Mouse (Mus musculus) gastrocnemius, postnatal 4 days (tissue): ENCODE results near the gene E130308A19Rik. TPM values are rescaled to one million over a fixed set of nuclear protein-coding genes. Genes with fewer than 3 reads are reported as not detected.

ENCODE experiments used
- DNase-seq, 2 experiments: peaks; one replicate each; pipeline ENCODE4 v3.0.0; 2021 to 2022; ENCODE audit warnings: low spot score in 2 of 2, mixed read lengths in 2 of 2
- total RNA-seq, 2 experiments: library from RNA; stranded (reverse); gene quantifications; 2 replicates each; pipeline ENCODE4 v1.2.3; 2021

E130308A19Rik gene
- total RNA-seq, 2 experiments from 2014 or later = 8.1 to 8.6 TPM

DNA sequence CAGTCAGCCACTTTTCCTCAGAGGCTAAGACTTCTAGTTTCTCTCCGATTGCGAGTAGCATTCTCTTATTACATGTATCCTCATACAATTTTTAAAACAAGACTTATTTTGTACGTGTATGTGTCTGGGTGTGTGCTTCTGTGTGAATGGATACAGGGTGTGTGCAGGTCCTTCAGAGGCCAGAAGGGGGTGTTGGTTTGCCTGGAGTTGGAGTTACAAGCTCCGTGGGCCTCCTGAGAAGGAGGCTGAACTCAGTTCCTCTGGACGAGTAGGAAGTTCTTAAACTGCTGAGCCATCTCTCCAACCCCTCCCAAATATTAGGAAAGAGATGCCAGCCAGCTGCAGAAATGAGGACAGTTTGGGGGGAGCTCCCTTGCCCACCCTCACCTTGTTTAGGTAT lies 182.4 kb downstream of the E130308A19Rik start:
- DNase-seq = no peak

Other genes starting within 250 kb of the E130308A19Rik start
- gene Susd1, start 187.6 kb upstream of the E130308A19Rik start, total RNA-seq = 1 to 10 TPM; 1.8 to 1.9 TPM
- gene Ptbp3, start 76.8 kb upstream of the E130308A19Rik start, total RNA-seq = 10 to 100 TPM; 40.5 to 44.3 TPM
- gene Hsdl2, start 44.6 kb upstream of the E130308A19Rik start, total RNA-seq = 10 to 100 TPM; 52.1 to 54.0 TPM
- gene Inip, start 175.4 kb downstream of the E130308A19Rik start, total RNA-seq = 1 to 10 TPM; 7.5 to 9.3 TPM
- 10 to 100 TPM; 14.8 to 15.8 TPM for gene Snx30, start 179.6 kb downstream of the E130308A19Rik start, total RNA-seq